Mouse (Mus musculus) liver, embryonic 12.5 days (tissue): ENCODE measurements around the gene Rfc4. TPM values are rescaled to one million over a fixed set of nuclear protein-coding genes. Genes with fewer than 3 reads are reported as not detected.

Experiments used
- microRNA-seq: library from miRNA; unstranded; fragments of <30 nt; microRNA quantifications from one replicate; pipeline ENCODE4, GENCODE M21; 2017
- polyA plus RNA-seq: library from polyadenylated mRNA; unstranded; fragments of >200 nt; fragmentation: Nextera tagmentation; extraction: Ambion mirVana; gene quantifications from 2 replicates; pipeline ENCODE4 v1.2.1, GENCODE M21; 2016

The Rfc4 gene
- polyA plus RNA-seq, 1 experiment from 2014 or later = 184 TPM

Small RNAs within 50 kb of the gene (microRNA-seq; reads per million reads assigned to microRNA genes)
- gene Gm49346 = not detected

Other genes with a start within 250 kb of the Rfc4 start
- 184 and 190 TPM in 2 replicates for gene Ahsg, start 236.5 kb downstream of the Rfc4 start, polyA plus RNA-seq
- gene Fetub, start 209.4 kb downstream of the Rfc4 start, polyA plus RNA-seq = 0.35 and 0.69 TPM in 2 replicates
- 0.10 and 0.13 TPM in 2 replicates for gene Hrg, start 176.7 kb downstream of the Rfc4 start, polyA plus RNA-seq
- gene Kng2, start 98.3 kb downstream of the Rfc4 start, polyA plus RNA-seq = 0.93 and 1.1 TPM in 2 replicates
- 145 and 151 TPM in 2 replicates for gene Kng1, start 69.9 kb downstream of the Rfc4 start, polyA plus RNA-seq
- 99.9 and 102 TPM in 2 replicates for gene Eif4a2, start 20.3 kb downstream of the Rfc4 start, polyA plus RNA-seq
- gene Adipoq, start 18.8 kb upstream of the Rfc4 start, polyA plus RNA-seq = not detected in 2 replicates
- 7.5 and 7.9 TPM in 2 replicates for gene St6gal1, start 97.0 kb upstream of the Rfc4 start, polyA plus RNA-seq